Mouse (Mus musculus) ES-E14 (cell line): Measurements from ENCODE around the gene 4930539E08Rik. TPM values are rescaled to one million over a fixed set of nuclear protein-coding genes. Genes with fewer than 3 reads are reported as not detected.

Experiments used
- DNase-seq: peaks from one replicate; pipeline ENCODE4 v3.0.0-alpha.2; 2013; ENCODE audit warnings: low read depth, low spot score
- H3K27ac ChIP-seq: 2 replicates; pipeline ENCODE4 v1.5.1; 2012; ENCODE audit warnings: low read depth, mild to moderate bottlenecking, low read length, moderate library complexity, mixed read lengths; ENCODE audit not compliant: poor library complexity, insufficient read depth, severe bottlenecking
- H3K36me3 ChIP-seq: 2 replicates; pipeline ENCODE4 v1.6.1; 2012; ENCODE audit warnings: mild to moderate bottlenecking, low read length, moderate library complexity, mixed read lengths; ENCODE audit not compliant: control insufficient read depth, poor library complexity, insufficient read depth, severe bottlenecking
- H3K4me1 ChIP-seq, 2 experiments: fragments of 150-350 bp in 1 of 2; sonication (generic) in 1 of 2; 2 replicates each; pipeline ENCODE4 v1.6.1; 2012; ENCODE audit warnings: low read length in 2 of 2, mild to moderate bottlenecking in 1 of 2, mixed read lengths in 1 of 2; ENCODE audit not compliant: control insufficient read depth in 2 of 2, insufficient read depth in 2 of 2, poor library complexity in 1 of 2
- H3K4me3 ChIP-seq, 2 experiments: fragments of 150-350 bp in 1 of 2; sonication (generic) in 1 of 2; 2 replicates each; pipeline ENCODE4 v1.5.1; 2012; ENCODE audit warnings: low read length in 2 of 2, low read depth in 1 of 2, mild to moderate bottlenecking in 1 of 2, mixed read lengths in 1 of 2; ENCODE audit not compliant: insufficient read depth in 1 of 2, poor library complexity in 1 of 2, severe bottlenecking in 1 of 2
- H3K9ac ChIP-seq: 2 replicates; pipeline ENCODE4 v1.6.1; 2012; ENCODE audit warnings: low read depth, mild to moderate bottlenecking, low read length, mixed read lengths; ENCODE audit not compliant: poor library complexity, insufficient read depth, severe bottlenecking
- H3K9me3 ChIP-seq: fragments of 150-350 bp; sonication (generic); 2 replicates; pipeline ENCODE4 v1.6.1; 2012; ENCODE audit warnings: low read depth, mild to moderate bottlenecking, low read length; ENCODE audit not compliant: control insufficient read depth, insufficient read depth
- CHD2 ChIP-seq: IDR thresholded peaks from 2 replicates; pipeline ENCODE4 v1.6.1; 2014; ENCODE audit warnings: mild to moderate bottlenecking, low read depth, low read length, inconsistent platforms
- HCFC1 ChIP-seq: IDR thresholded peaks from 2 replicates; pipeline ENCODE4 v1.6.1; 2012; ENCODE audit warnings: low read length, inconsistent platforms, borderline replicate concordance; ENCODE audit not compliant: insufficient read depth
- MAFK ChIP-seq: IDR thresholded peaks from 2 replicates; pipeline ENCODE4 v1.6.1; 2014; ENCODE audit warnings: mild to moderate bottlenecking, low read depth, low read length, inconsistent platforms; ENCODE audit not compliant: insufficient read depth
- ZC3H11A ChIP-seq: IDR thresholded peaks from 2 replicates; pipeline ENCODE4 v1.6.1; 2012; ENCODE audit warnings: low read depth, mild to moderate bottlenecking, inconsistent platforms, low read length, borderline replicate concordance
- ZNF384 ChIP-seq: IDR thresholded peaks from 2 replicates; pipeline ENCODE4 v1.6.1; 2012; ENCODE audit warnings: low read depth, low read length, inconsistent platforms
- in situ Hi-C, 2 experiments: fragments of 600-800 bp; cut with MboI; formaldehyde crosslinking; loops; one replicate each; pipeline ENCODE4 v1.15.1; 2025; ENCODE audit warnings: low sequenced_read_pairs in 2 of 2, inconsistent platforms in 1 of 2; ENCODE audit not compliant: unreplicated experiment in 2 of 2
- total RNA-seq: library from RNA; depleted of rRNA; stranded (reverse); fragments of 300-350 nt; gene quantifications from 2 replicates; pipeline ENCODE4 v1.2.3, GENCODE M21; 2012

The 4930539E08Rik gene
- total RNA-seq, 1 experiment = 1.2 TPM

GRCm38 (mm10) chr17:28944481-28944880 lies 29.4 kb upstream of the 4930539E08Rik start:
- no peak for TF ChIP-seq HCFC1
- no peak for TF ChIP-seq ZNF384
- no peak for TF ChIP-seq MAFK
- no peak for TF ChIP-seq ZC3H11A
- no peak for TF ChIP-seq CHD2
- no peaks in the 10 kb centered on the region for H3K9me3 ChIP-seq
- in situ Hi-C loops = no loop called here
- no peak overlapping the region for H3K27ac ChIP-seq
- H3K36me3 ChIP-seq = no peaks in the 10 kb centered on the region
- no peak for DNase-seq
- no peak overlapping the region for H3K4me3 ChIP-seq
- 0 out of 2 replicates have a peak overlapping the region, but pooled peaks have one; percentile 36 for H3K9ac ChIP-seq
- H3K4me1 ChIP-seq = peaks cover 0 to 4% of the 10 kb centered on the region in 2 experiments; a peak in 2 of 4 replicates

DNA sequence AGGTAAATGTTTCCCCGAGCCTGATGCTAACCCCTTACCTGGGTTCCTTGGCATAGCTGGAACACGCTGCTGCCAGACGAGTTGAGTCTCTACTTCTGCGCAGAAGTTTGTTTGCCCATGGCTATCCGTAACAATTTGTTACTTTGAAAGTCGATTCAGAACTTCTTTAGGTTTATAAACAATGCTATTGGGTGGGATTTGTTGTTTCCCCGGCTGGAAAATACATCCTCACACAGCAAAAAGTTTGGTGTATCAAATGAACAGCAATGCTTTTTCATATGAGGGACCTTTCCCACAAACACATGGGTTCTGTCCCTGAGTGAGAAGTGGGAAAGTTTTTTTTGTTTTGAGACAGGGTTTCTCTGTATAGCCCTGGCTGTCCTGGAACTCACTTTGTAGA lies 28.6 kb upstream of the 4930539E08Rik start, which contains the start of gene Pxt1:
Gene Pxt1, minus strand, starts transcription at position 101 of the 400 bp plus-strand sequence.
- in situ Hi-C loops = no loop called here
- H3K4me1 ChIP-seq = peaks cover 0 to 4% of the 10 kb centered on the region in 2 experiments; a peak in 2 of 4 replicates
- no peak within 1 kb of the TSS for H3K4me3 ChIP-seq
- H3K9me3 ChIP-seq = no peaks in the 10 kb centered on the region
- TF ChIP-seq CHD2 (no peak), ZNF384 (no peak), HCFC1 (no peak)
- DNase-seq = no peak
- no peak within 1 kb of the TSS for H3K27ac ChIP-seq
- no peaks in the 10 kb centered on the region for H3K36me3 ChIP-seq
- peak within 1 kb of the TSS; percentile 36; the same call in 1 of the 2 replicates for H3K9ac ChIP-seq

DNA sequence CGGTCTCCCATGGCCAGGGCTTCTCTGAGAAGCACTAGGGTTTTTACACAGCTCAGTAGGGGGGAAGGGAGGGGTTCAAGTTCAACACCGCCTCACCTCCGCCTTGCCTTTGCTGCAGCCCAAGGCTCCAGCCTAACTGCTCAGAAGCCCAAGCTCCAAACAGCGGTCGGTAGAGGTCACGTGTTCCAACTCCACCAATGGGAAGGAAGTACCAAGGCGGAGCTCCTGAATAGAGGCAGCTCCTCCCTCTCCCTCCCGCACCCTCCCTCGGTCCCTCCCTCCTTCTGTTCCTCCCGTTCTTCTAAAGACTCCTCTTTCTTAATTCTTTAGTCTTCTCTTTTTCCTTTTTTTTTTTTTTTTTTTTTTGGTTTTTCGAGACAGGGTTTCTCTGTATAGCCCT lies 27.0 kb upstream of the 4930539E08Rik start:
- peak overlapping the region in 1 of 2 experiments; percentile 25; a peak in 2 of 4 replicates for H3K4me3 ChIP-seq
- DNase-seq = peak; percentile 80
- peak overlapping the region; percentile 28; the same call in 1 of the 2 replicates for H3K9ac ChIP-seq
- H3K4me1 ChIP-seq = peaks cover 0 to 4% of the 10 kb centered on the region in 2 experiments; a peak in 2 of 4 replicates
- peak overlapping the region; percentile 24; the same call in 1 of the 2 replicates for H3K27ac ChIP-seq
- H3K36me3 ChIP-seq = no peaks in the 10 kb centered on the region
- peaks cover under 1% of the 10 kb centered on the region; the same call in 1 of the 2 replicates for H3K9me3 ChIP-seq
- in situ Hi-C loops = no loop called here
- TF ChIP-seq CHD2 (no peak), ZC3H11A (no peak), ZNF384 (peak; percentile 68; the same call in 1 of the 2 replicates), HCFC1 (no peak)

GRCm38 (mm10) chr17:28940776-28941555 lies 25.8 kb upstream of the 4930539E08Rik start:
- Histone ChIP-seq H3K9ac (no peak overlapping the region), H3K4me1 (peaks cover 0 to 4% of the 10 kb centered on the region in 2 experiments; a peak in 2 of 4 replicates), H3K4me3 (no peak overlapping the region), H3K36me3 (peaks cover 2% of the 10 kb centered on the region; the same call in 1 of the 2 replicates), H3K9me3 (peaks cover 8% of the 10 kb centered on the region; the same call in 1 of the 2 replicates), H3K27ac (no peak overlapping the region; the same call in 1 of the 2 replicates)
- in situ Hi-C loops = no loop called here
- DNase-seq = no peak
- TF ChIP-seq MAFK (no peak), ZNF384 (no peak), CHD2 (no peak), ZC3H11A (no peak), HCFC1 (no peak)
